Mouse (Mus musculus): ENCODE data around the gene Angptl2.

Gene Angptl2

GRCm38 (mm10) chr2:33228551-33228950, 12.7 kb downstream of the Angptl2 start:
- DNase-seq (ENCODE audit: low read depth, low spot score) = no peak

DNA sequence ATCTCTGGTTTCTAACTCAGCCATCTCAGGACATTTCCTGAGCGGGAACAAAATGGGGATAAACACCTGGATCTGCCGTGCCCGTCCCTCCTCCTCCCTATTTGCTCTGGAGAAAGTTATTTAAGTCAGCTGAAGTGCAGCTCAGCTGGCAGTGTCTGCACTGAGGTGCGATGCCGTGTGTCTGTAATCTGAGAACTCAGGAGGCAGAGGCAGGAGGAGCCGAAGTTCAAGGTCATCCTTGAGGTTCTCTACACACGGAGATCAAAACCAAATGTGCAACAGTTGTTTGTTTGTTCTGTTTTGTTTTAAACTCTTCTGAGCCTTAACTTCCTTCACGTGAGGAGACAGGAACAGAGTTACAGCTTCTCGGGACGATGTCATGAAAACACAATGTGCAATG, 14.8 kb downstream of the Angptl2 start:
- peak; percentile 58 for DNase-seq (ENCODE audit: low read depth, low spot score)

- DNase-seq (ENCODE audit: low read depth, low spot score) = no peak
Observed at GRCm38 (mm10) chr2:33231788-33232187, 15.9 kb downstream of the Angptl2 start.

DNA sequence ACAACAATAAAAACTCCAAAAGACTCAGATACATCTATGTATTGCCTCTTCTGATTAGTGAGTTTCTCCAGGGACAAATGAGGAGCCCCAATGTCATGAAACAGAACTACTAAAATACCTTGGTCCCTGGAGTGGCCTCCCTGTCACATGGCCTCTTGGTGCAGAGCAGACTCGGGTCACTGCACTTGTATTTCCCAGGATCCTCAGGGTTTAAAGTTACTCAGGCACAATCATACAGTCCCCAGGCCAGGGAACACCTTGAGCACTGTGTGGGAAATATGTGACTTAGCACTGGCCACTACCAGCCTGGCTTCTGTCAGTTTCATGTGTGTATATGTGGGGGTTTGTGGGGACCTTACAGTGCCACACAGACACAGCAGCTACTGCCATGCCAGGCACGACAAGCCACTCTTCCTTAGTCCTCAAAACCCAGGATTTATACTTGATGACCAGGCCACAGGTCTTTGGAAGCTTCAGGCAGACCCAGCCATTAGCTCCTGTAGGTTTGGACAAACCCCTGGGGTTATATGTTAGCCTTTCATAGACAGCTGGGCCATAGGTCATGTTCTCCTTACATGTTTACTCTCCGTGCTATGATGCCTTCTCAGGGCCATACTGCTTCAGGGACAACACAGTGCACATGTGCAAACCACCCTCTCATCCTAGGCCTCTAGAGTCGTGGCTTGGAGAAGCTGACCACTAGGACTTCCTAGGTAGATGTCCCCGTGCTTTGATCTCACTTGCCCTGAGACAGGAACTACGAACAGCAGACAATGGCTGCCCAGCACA, 17.1 kb downstream of the Angptl2 start:
- DNase-seq (ENCODE audit: low read depth, low spot score) = no peak

DNA sequence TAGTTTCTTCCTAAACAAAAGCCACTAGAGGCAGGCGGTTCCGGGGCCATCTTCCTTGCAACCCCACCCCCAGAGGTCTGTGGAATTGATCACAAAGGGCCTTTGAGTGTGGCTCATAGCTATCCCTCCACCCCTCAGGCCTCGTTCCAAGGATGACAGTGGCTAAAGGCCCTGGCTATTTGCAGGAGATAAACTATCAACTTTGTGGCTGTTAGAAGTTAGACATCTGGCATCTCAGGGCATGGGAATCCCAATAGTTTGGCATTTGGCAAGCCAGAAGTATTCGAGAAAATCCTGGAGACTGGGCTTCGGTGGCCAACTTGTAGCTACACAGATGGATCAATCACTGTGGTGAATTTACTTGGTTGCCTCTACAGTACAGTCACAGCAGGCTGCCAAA, 18.0 kb downstream of the Angptl2 start:
- peak; percentile 43 for DNase-seq (ENCODE audit: low read depth, low spot score)

DNA sequence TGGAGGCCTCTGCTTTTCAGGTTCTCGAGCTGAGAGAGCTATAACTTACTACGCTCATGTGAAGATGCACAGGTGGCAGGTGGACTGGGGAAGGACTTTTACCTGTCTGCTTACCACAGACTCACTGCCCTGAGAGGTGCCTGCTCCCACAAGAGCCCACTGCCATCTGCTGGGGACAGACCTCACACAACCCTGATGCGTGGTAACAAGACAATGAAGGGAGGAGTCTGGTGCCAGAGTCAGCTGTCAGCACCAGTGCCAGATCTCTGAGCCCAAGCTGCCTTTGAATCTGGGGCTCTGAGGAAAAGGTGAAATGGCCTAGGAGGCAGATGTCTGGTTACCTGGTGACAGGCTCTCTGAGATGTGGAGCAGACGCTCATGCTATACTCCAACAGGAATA, 19.0 kb downstream of the Angptl2 start:
- no peak for DNase-seq (ENCODE audit: low read depth, low spot score)

DNA sequence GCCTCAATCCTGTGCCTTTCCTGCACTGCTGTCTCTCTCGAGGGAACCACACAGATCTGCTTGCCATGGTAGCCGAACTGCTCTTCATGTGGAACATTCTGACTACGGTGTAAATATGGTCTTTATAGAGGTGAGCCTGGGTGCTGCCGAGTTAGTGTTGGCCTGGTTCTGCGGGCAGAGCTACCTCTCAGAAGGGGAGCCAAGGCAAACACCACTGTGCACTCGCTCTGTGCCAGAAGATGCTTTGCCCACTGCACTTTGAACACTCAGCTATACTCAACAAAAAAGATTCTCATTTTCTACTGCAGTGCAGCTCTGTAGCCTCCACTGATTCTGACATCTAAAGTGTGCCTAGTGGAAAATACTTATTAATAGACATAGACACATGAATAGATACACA, 21.7 kb downstream of the Angptl2 start:
- no peak for DNase-seq (ENCODE audit: low read depth, low spot score)

DNA sequence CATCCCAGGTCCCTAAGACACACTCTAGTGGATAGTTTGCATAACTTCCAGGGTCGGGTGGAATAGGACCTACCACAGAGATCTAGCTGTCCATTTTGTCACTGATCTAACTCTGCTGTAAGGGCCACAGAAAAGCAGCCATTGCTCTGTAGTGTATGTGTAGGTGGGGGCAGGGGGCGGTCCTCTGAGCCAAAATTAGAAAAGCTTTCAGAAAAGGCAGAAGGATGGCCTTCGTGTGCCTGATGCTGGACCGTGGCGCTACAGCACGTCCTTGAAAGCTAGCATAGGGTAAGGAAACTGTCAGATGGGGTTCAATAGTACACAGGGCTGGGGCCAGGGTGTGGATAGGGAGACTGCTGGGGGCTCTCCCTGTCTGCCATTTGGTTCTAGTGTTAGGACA, 29.0 kb downstream of the Angptl2 start:
- no peak for DNase-seq (ENCODE audit: low read depth, low spot score)

DNA sequence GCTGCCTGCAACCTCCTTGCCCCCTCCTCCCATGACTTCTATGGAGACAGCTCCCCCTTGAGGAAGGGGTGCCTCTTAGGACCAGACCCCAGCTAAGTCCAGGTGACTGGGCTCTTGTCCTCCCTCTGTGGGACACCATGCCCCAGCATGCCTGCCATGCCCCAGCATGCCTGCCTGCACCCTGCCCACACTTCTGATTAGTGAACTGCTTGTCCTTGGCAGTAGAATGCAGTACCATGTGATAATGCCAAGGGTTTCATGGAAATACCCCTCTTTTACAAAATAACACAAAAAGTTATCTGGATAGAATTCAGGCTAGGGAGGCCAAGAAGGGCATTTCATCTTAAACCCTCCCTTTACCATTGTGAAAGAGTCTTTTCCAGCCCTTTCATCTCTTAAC, 29.5 kb downstream of the Angptl2 start:
- DNase-seq (ENCODE audit: low read depth, low spot score) = no peak

- DNase-seq (ENCODE audit: low read depth, low spot score) = no peak
Observed at GRCm38 (mm10) chr2:33246841-33247240, 31.0 kb downstream of the Angptl2 start.

GRCm38 (mm10) chr2:33248549-33248948, 32.7 kb downstream of the Angptl2 start:
- no peak for DNase-seq (ENCODE audit: low read depth, low spot score)

DNA sequence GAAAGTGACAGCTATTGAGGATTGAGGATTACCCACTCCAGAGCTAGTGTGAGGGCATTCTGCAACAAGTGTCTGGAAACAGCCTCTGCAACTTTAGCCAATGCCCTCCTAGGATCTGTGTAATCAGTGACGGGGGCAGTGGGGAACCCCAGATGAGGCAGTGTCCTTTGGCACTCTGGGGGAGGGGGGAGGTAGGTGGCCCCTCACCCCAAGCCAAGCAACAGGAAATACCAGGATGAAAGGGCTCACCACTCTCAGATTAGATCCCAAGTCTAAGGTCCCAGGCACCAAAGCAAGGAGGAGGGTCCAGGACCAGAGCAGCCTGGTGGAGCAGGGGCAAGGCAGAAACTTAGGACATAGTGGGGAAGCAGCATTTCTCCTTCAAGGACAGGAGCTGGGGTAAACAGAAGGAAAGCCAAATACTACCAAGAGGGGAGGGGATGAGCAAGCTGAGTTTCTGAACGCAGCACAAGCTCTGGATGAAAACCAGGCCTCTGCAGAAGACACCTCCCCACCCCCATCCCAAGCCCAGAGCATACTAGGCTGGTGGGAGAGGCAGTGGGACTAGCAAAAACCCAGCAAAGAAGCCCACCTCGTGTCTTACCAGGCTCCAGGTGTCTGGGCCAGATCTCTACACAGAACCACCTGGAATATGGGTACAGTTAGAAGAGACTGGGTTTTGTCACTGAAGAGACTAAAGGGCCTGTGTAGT, 34.2 kb downstream of the Angptl2 start:
- no peak for DNase-seq (ENCODE audit: low read depth, low spot score)

DNA sequence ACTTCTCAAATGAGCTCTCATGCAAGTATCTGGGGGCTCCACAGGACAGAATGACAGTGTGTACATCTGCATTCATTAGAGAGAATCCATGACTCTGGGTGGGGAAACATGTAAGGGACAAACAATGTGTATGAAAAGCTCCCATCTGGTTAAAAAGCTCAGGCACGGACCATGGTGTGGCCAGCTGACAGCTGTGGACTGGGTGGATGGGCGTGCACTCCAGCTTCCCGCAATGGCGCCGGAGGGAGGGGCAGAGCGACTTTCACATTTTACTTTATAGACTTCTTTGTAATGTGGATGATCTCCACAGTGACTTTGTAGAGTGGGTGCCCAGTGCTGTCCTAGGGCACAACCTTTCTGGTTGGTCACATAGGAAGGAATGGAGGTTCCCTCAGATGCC, 36.9 kb downstream of the Angptl2 start:
- no peak for DNase-seq (ENCODE audit: low read depth, low spot score)

DNA sequence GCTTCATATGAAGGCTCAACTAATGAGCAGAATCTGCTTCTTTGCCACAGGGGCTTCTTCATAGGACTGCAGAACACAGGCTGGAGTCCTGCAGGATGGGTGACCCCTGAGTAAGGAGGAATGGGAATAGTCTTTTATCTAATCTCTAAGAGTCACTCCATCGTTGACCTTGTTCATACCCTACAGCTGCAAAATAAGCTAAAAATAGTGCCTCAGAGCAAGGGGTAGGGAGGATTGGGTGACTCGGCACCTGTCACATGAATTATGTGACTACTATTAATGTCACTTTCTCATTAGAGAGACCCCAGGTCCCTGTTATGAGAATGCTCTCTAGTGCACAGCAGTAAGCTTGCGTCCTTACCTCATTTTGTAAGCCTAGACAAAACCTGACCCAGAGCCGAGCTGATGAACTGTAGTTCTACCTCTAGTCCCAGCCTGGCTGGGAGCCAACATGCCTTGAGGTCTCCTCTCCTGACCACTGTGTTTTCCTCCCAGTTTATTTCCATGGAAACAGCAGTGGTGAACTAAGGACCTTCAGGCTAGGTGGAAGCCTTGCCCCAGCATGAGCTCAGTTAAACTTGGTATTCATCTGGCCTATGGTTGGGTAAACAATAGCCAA, 37.8 kb downstream of the Angptl2 start:
- no peak for DNase-seq (ENCODE audit: low read depth, low spot score)

GRCm38 (mm10) chr2:33254318-33254985, 38.6 kb downstream of the Angptl2 start:
- no peak for DNase-seq (ENCODE audit: low read depth, low spot score)

GRCm38 (mm10) chr2:33256769-33257537, 41.1 kb downstream of the Angptl2 start:
- no peak for DNase-seq (ENCODE audit: low read depth, low spot score)

GRCm38 (mm10) chr2:33260772-33261171, 44.9 kb downstream of the Angptl2 start:
- no peak for DNase-seq (ENCODE audit: low read depth, low spot score)

- no peak for DNase-seq (ENCODE audit: low read depth, low spot score)
Observed at GRCm38 (mm10) chr2:33261475-33261874, 45.6 kb downstream of the Angptl2 start.

- no peak for DNase-seq (ENCODE audit: low read depth, low spot score)
Observed at GRCm38 (mm10) chr2:33265793-33266192, 49.9 kb downstream of the Angptl2 start.

DNA sequence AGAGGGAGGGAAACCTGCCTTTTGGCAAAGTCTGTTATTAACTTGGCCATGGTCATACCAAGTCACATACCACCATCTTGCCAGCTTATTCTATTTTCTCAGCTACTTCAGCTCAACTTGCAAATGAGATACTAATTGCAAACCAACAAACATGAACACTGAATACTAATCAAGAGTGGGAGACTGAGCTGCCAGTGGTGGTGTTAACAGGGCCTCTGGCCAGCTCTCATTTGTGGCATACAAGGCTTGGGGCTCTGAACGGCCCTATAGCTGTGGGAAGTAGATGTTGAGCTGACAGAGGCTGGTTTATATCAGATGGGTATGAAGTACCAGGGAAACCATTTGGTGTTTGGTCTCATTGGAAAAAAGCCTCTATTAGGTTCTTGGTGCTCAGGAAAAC, 51.2 kb downstream of the Angptl2 start:
- no peak for DNase-seq (ENCODE audit: low read depth, low spot score)

DNA sequence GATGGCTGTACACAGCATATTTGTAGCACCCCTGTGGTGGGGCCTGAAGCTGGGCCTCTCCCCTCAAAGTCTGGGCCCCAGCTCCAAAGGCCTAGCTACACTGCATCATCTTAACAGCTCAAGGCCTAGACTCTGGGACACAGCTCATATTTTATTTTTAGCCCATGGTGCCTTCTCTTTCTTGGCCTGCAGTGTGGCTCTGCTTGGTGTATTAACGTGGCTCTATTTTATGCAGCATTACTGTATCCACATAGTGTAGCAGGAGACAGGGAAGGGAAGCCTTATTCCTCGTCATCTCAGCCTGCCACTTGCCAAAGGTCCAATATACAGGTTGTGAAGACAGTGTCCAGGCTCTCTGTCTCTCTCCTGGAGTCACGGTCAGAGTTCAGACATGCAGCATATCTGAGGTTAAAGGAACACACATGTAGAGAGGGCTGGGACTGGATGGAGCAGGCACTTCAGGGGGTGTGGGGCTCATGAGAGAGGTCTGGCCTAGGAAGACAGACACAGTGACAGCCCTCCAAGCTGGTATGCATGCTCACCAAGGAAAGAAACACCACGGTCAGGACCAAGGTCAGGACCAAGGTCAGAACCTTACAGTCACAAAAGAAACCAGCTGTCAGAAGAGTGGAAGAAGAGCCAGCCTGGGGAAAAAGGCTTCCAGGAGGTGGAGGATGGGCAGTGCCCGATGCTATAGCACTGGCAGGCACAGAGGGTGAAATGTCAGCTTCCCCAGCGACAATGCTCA, 52.7 kb downstream of the Angptl2 start:
- DNase-seq (ENCODE audit: low read depth, low spot score) = peak; percentile 21

Data from R1 (cell line).